Mouse (Mus musculus): Measurements from ENCODE around the gene Pusl1.

DNA sequence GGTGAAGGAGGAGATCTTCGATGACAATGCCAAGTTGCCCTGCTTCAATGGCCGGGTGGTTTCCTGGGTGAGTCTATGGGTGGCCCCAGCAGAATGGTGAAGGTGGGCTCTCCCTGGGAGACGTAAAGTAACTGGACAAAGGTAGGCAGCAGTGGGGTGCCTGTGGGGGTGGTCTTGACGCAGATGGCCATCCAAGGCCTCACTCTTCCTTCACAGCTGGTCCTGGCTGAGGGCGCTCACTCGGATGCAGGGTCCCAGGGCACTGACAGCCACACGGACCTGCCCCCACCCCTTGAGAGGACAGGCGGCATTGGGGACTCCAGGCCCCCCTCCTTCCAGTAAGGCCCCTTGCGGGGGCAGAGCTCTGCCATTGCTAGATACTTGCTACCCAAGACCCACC lies 38.2 kb downstream of the Pusl1 start:
- TF ChIP-seq CTCF (IDR thresholded peaks at IDR 0.05; ENCODE audit: extremely low read depth, insufficient read length, insufficient replicate concordance, low read depth, low read length) (no peak), POLR2A (IDR thresholded peaks at IDR 0.05; ENCODE audit: low read depth, low read length) (no peak)

All from small intestine, adult 2 months (tissue).